Mouse (Mus musculus) spleen, adult 2 months (tissue): Measurements from ENCODE around the gene Hivep3. TPM values are rescaled to one million over a fixed set of nuclear protein-coding genes. Genes with fewer than 3 reads are reported as not detected.
A peak's percentile ranks its signal among the peaks of the same experiment; 100 is the strongest.

Source experiments
- DNase-seq, 2 experiments: peaks; one replicate each; pipeline versions ENCODE4 v3.0.0 to v3.0.0-alpha.2; 2012 to 2021; ENCODE audit warnings: low spot score in 2 of 2, low read depth in 1 of 2
- H3K27ac ChIP-seq: fragments of 200-500 bp; 2 replicates; pipeline ENCODE4 v1.5.1; 2012; ENCODE audit warnings: low read length, inconsistent platforms; ENCODE audit not compliant: insufficient read depth
- H3K27me3 ChIP-seq: fragments of 200-500 bp; 2 replicates; pipeline ENCODE4 v1.6.1; 2012; ENCODE audit warnings: mild to moderate bottlenecking, moderate library complexity, low read length, inconsistent platforms; ENCODE audit not compliant: control insufficient read depth, insufficient read depth
- H3K36me3 ChIP-seq: fragments of 200-500 bp; 2 replicates; pipeline ENCODE4 v1.6.1; 2012; ENCODE audit warnings: mild to moderate bottlenecking, low read length, inconsistent platforms; ENCODE audit not compliant: control insufficient read depth, insufficient read depth
- H3K4me1 ChIP-seq: fragments of 200-500 bp; 2 replicates; pipeline ENCODE4 v1.6.1; 2011; ENCODE audit warnings: inconsistent platforms; ENCODE audit not compliant: control insufficient read depth, insufficient read depth, insufficient read length
- H3K4me3 ChIP-seq: fragments of 200-500 bp; 2 replicates; pipeline ENCODE4 v1.5.1; 2011; ENCODE audit warnings: mild to moderate bottlenecking, inconsistent platforms; ENCODE audit not compliant: insufficient read depth, insufficient read length; ENCODE audit errors: extremely low read depth
- CTCF ChIP-seq: fragments of 200-500 bp; IDR thresholded peaks from 2 replicates; pipeline ENCODE4 v1.5.1; 2011; ENCODE audit warnings: mild to moderate bottlenecking, inconsistent platforms; ENCODE audit not compliant: insufficient read depth, insufficient read length, insufficient replicate concordance; ENCODE audit errors: extremely low read depth
- POLR2A ChIP-seq: fragments of 200-500 bp; IDR thresholded peaks from 2 replicates; pipeline ENCODE4 v1.6.1; 2011; ENCODE audit warnings: low read depth, low read length, inconsistent platforms
- WGBS: fragments of 180-500 bp; shearing (Covaris S2); methylation state at CpG from one replicate; pipeline ENCODE4 v1.1.7; 2018; 5-methylcytosine and 5-hydroxymethylcytosine counted together
- polyA plus RNA-seq: library from polyadenylated mRNA; depleted of rRNA; stranded (reverse); fragments of >200 nt; gene quantifications from 2 replicates; pipeline ENCODE4 v1.2.3, GENCODE M21; 2012

Gene Hivep3
- polyA plus RNA-seq, 1 experiment = 8.7 TPM

DNA sequence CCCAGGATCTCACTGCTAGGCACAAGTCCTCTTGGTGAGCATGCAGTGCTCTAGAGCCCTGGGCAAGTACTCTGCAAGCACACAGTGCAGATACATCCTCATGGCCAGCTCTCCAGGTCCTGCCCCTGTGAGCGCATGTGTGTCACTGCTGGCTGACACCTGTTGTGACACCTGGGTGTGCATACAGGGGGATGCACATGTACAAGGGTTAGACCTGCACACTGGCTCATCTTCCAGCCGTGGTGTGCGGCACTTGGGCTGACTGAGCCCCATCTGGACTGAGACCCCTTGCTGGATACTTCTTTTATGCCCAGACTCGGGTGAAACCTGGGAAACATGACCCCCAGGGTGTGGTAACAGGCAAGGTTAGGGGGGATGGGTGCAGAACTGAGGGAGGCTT is 314.7 kb downstream of the Hivep3 start:
- Histone ChIP-seq H3K4me1 (peaks cover 20% of the 10 kb centered on the region; the same call in 1 of the 2 replicates), H3K27me3 (no peaks in the 10 kb centered on the region), H3K4me3 (no peak overlapping the region), H3K36me3 (no peaks in the 10 kb centered on the region), H3K27ac (no peak overlapping the region)
- no peak for DNase-seq
- 87% methylated on average over 4 of the region's 4 CpGs for WGBS
- TF ChIP-seq CTCF = no peak
- TF ChIP-seq POLR2A = no peak

GRCm38 (mm10) chr4:120049857-120050256 is 316.3 kb downstream of the Hivep3 start:
- Histone ChIP-seq H3K27me3 (no peaks in the 10 kb centered on the region), H3K4me3 (no peak overlapping the region), H3K4me1 (peaks cover 34% of the 10 kb centered on the region; the same call in 1 of the 2 replicates), H3K36me3 (no peaks in the 10 kb centered on the region), H3K27ac (no peak overlapping the region)
- no peak for DNase-seq
- 89% methylated on average over 3 of the region's 3 CpGs for WGBS
- TF ChIP-seq POLR2A (no peak), CTCF (no peak)

DNA sequence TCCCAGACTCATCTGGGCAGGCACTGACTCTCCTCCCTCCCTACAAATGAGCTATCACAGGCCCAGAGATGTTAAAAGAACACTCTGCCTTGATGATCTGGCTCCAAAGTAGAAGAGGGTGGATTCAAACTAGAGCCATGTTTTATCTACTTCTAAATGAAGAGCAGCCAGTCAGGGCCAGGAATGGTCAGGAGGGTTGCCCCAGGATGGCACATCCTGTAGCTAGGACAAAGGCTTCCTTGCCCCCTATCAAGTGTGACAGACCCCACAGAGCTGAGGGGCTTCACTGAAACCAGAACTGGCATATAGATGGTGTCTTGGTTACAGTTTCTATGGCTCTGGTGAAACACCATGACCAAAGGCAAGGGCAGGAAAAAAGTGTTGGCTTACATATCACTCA is 318.9 kb downstream of the Hivep3 start:
- peak overlapping the region; percentile 84 for H3K27ac ChIP-seq
- H3K4me1 ChIP-seq = peaks cover 39% of the 10 kb centered on the region; the same call in 1 of the 2 replicates
- no peak overlapping the region for H3K4me3 ChIP-seq
- no peaks in the 10 kb centered on the region for H3K36me3 ChIP-seq
- H3K27me3 ChIP-seq = no peaks in the 10 kb centered on the region
- TF ChIP-seq CTCF (no peak), POLR2A (no peak)
- DNase-seq = no peak

GRCm38 (mm10) chr4:120053026-120054005 is 319.7 kb downstream of the Hivep3 start:
- H3K4me3 ChIP-seq = 0 out of 2 replicates have a peak overlapping the region, but pooled peaks have one; percentile 2
- no peaks in the 10 kb centered on the region for H3K36me3 ChIP-seq
- DNase-seq = peak; percentile 45 to 69
- peaks cover 39% of the 10 kb centered on the region; the same call in 1 of the 2 replicates for H3K4me1 ChIP-seq
- H3K27ac ChIP-seq = peak overlapping the region; percentile 84
- no peaks in the 10 kb centered on the region for H3K27me3 ChIP-seq
- TF ChIP-seq CTCF (no peak), POLR2A (no peak)
- 25% methylated on average over 11 of the region's 11 CpGs for WGBS

GRCm38 (mm10) chr4:120054145-120054544 is 320.6 kb downstream of the Hivep3 start:
- WGBS = 27% methylated on average over 9 of the region's 9 CpGs
- no peaks in the 10 kb centered on the region for H3K27me3 ChIP-seq
- H3K36me3 ChIP-seq = no peaks in the 10 kb centered on the region
- peak overlapping the region; percentile 84 for H3K27ac ChIP-seq
- DNase-seq = peak; percentile 63 to 77
- TF ChIP-seq POLR2A (no peak), CTCF (no peak)
- H3K4me3 ChIP-seq = no peak overlapping the region
- peaks cover 39% of the 10 kb centered on the region; the same call in 1 of the 2 replicates for H3K4me1 ChIP-seq

DNA sequence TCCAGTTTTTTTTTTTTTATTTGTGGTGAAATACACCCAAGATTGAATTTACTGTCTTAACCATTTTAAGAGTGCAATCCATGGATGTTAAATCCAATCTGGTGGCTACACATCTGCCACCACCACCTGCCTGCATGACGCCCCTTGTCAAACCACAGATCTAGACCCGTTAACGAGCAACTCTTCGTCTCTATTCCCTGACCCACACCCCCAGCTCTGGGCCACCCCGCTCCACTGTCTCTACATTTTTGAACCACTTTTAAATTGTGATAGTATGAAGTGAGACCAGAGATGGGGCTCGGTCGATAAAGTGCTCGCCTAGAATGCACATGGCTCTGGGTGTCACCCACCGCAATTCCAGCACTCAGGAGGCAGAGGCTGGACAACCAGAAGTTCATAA is 322.9 kb downstream of the Hivep3 start:
- TF ChIP-seq CTCF = no peak
- no peak for TF ChIP-seq POLR2A
- no peak for DNase-seq
- Histone ChIP-seq H3K27ac (no peak overlapping the region), H3K27me3 (no peaks in the 10 kb centered on the region), H3K4me1 (peaks cover 34% of the 10 kb centered on the region; the same call in 1 of the 2 replicates), H3K4me3 (no peak overlapping the region), H3K36me3 (no peaks in the 10 kb centered on the region)
- WGBS = 69% methylated on average over 9 of the region's 9 CpGs

GRCm38 (mm10) chr4:120057529-120057928 is 323.9 kb downstream of the Hivep3 start:
- peaks cover 25% of the 10 kb centered on the region; the same call in 1 of the 2 replicates for H3K4me1 ChIP-seq
- no peak overlapping the region for H3K27ac ChIP-seq
- TF ChIP-seq CTCF (no peak), POLR2A (no peak)
- no peak for DNase-seq
- WGBS = 77% methylated on average over 8 of the region's 8 CpGs
- no peaks in the 10 kb centered on the region for H3K27me3 ChIP-seq
- H3K36me3 ChIP-seq = no peaks in the 10 kb centered on the region
- no peak overlapping the region for H3K4me3 ChIP-seq
